Mouse (Mus musculus): ENCODE results near the gene Rapgef4. TPM values are rescaled to one million over a fixed set of nuclear protein-coding genes. Genes with fewer than 3 reads are reported as not detected.

The Rapgef4 gene
- polyA plus RNA-seq, 1 experiment, result 9.2 TPM

- no peaks in the 10 kb centered on the region for H3K36me3 ChIP-seq (ENCODE audit: control insufficient read depth, insufficient read depth, low read length)
- DNase-seq, result no peak
- no peak overlapping the region for H3K4me3 ChIP-seq (ENCODE audit: control insufficient read depth, insufficient read depth, low read length)
- 85% methylated on average over 7 of the region's 7 CpGs for WGBS
- TF ChIP-seq CTCF (IDR thresholded peaks at IDR 0.05; ENCODE audit: borderline replicate concordance, control insufficient read depth, extremely low read depth, insufficient read depth, low read length, poor library complexity) (no peak), POLR2A (IDR thresholded peaks at IDR 0.05; ENCODE audit: control insufficient read depth, extremely low read depth, insufficient read depth, low read length, poor library complexity) (no peak)
- H3K27ac ChIP-seq (ENCODE audit: control insufficient read depth, insufficient read depth, low read length), result no peak overlapping the region
- H3K4me1 ChIP-seq (replicated peaks; ENCODE audit: control insufficient read depth, insufficient read depth, low read length), result peaks cover 13% of the 10 kb centered on the region
- H3K27me3 ChIP-seq (ENCODE audit: control insufficient read depth, insufficient read depth, low read length), result peaks cover 5% of the 10 kb centered on the region; the same call in 1 of the 2 replicates
Measured at GRCm38 (mm10) chr2:72284689-72285088, 303.6 kb downstream of the Rapgef4 start.

- no peak within 1 kb of the TSS for H3K27ac ChIP-seq (ENCODE audit: control insufficient read depth, insufficient read depth, low read length)
- peaks cover 13% of the 10 kb centered on the region for H3K4me1 ChIP-seq (replicated peaks; ENCODE audit: control insufficient read depth, insufficient read depth, low read length)
- H3K36me3 ChIP-seq (ENCODE audit: control insufficient read depth, insufficient read depth, low read length), result no peaks in the 10 kb centered on the region
- peak within 1 kb of the TSS; percentile 58 for H3K4me3 ChIP-seq (ENCODE audit: control insufficient read depth, insufficient read depth, low read length)
- peak; percentile 57 for DNase-seq
- TF ChIP-seq POLR2A (IDR thresholded peaks at IDR 0.05; ENCODE audit: control insufficient read depth, extremely low read depth, insufficient read depth, low read length, poor library complexity) (no peak), CTCF (IDR thresholded peaks at IDR 0.05; ENCODE audit: borderline replicate concordance, control insufficient read depth, extremely low read depth, insufficient read depth, low read length, poor library complexity) (peak; percentile 36; the same call in 1 of the 2 replicates)
- peaks cover 5% of the 10 kb centered on the region; the same call in 1 of the 2 replicates for H3K27me3 ChIP-seq (ENCODE audit: control insufficient read depth, insufficient read depth, low read length)
- WGBS, result 5% methylated on average over 50 of the region's 50 CpGs
Measured at GRCm38 (mm10) chr2:72285256-72285887, 304.3 kb downstream of the Rapgef4 start, which contains the start of gene Map3k20. TSS of gene Map3k20 (plus strand) at chr2:72285637.

GRCm38 (mm10) chr2:72285888-72286661 is 305.0 kb downstream of the Rapgef4 start:
- DNase-seq, result no peak
- WGBS, result 2% methylated on average over 60 of the region's 60 CpGs
- Histone ChIP-seq H3K27ac (ENCODE audit: control insufficient read depth, insufficient read depth, low read length) (no peak overlapping the region), H3K36me3 (ENCODE audit: control insufficient read depth, insufficient read depth, low read length) (no peaks in the 10 kb centered on the region), H3K4me3 (ENCODE audit: control insufficient read depth, insufficient read depth, low read length) (peak overlapping the region; percentile 58), H3K4me1 (replicated peaks; ENCODE audit: control insufficient read depth, insufficient read depth, low read length) (peaks cover 13% of the 10 kb centered on the region), H3K27me3 (ENCODE audit: control insufficient read depth, insufficient read depth, low read length) (peaks cover 5% of the 10 kb centered on the region; the same call in 1 of the 2 replicates)
- TF ChIP-seq POLR2A (IDR thresholded peaks at IDR 0.05; ENCODE audit: control insufficient read depth, extremely low read depth, insufficient read depth, low read length, poor library complexity) (no peak), CTCF (IDR thresholded peaks at IDR 0.05; ENCODE audit: borderline replicate concordance, control insufficient read depth, extremely low read depth, insufficient read depth, low read length, poor library complexity) (no peak)

- no peak for DNase-seq
- Histone ChIP-seq H3K27me3 (ENCODE audit: control insufficient read depth, insufficient read depth, low read length) (peaks cover 5% of the 10 kb centered on the region; the same call in 1 of the 2 replicates), H3K4me1 (replicated peaks; ENCODE audit: control insufficient read depth, insufficient read depth, low read length) (0 out of 2 replicates have a peak, but pooled peaks cover 6% of the 10 kb centered on the region), H3K4me3 (ENCODE audit: control insufficient read depth, insufficient read depth, low read length) (no peak overlapping the region), H3K36me3 (ENCODE audit: control insufficient read depth, insufficient read depth, low read length) (no peaks in the 10 kb centered on the region), H3K27ac (ENCODE audit: control insufficient read depth, insufficient read depth, low read length) (no peak overlapping the region)
- 81% methylated on average over 4 of the region's 4 CpGs for WGBS
- no peak for TF ChIP-seq POLR2A (IDR thresholded peaks at IDR 0.05; ENCODE audit: control insufficient read depth, extremely low read depth, insufficient read depth, low read length, poor library complexity)
Measured at GRCm38 (mm10) chr2:72287142-72287541, 306.1 kb downstream of the Rapgef4 start.

GRCm38 (mm10) chr2:72288932-72289534 is 308.0 kb downstream of the Rapgef4 start:
- peaks cover 5% of the 10 kb centered on the region; the same call in 1 of the 2 replicates for H3K27me3 ChIP-seq (ENCODE audit: control insufficient read depth, insufficient read depth, low read length)
- peaks cover 9% of the 10 kb centered on the region for H3K4me1 ChIP-seq (replicated peaks; ENCODE audit: control insufficient read depth, insufficient read depth, low read length)
- no peak for DNase-seq
- H3K4me3 ChIP-seq (ENCODE audit: control insufficient read depth, insufficient read depth, low read length), result no peak overlapping the region
- TF ChIP-seq POLR2A (IDR thresholded peaks at IDR 0.05; ENCODE audit: control insufficient read depth, extremely low read depth, insufficient read depth, low read length, poor library complexity) (no peak), CTCF (IDR thresholded peaks at IDR 0.05; ENCODE audit: borderline replicate concordance, control insufficient read depth, extremely low read depth, insufficient read depth, low read length, poor library complexity) (no peak)
- WGBS, result 90% methylated on average over 11 of the region's 11 CpGs
- no peak overlapping the region for H3K27ac ChIP-seq (ENCODE audit: control insufficient read depth, insufficient read depth, low read length)
- no peaks in the 10 kb centered on the region for H3K36me3 ChIP-seq (ENCODE audit: control insufficient read depth, insufficient read depth, low read length)

- Histone ChIP-seq H3K36me3 (ENCODE audit: control insufficient read depth, insufficient read depth, low read length) (no peaks in the 10 kb centered on the region), H3K27me3 (ENCODE audit: control insufficient read depth, insufficient read depth, low read length) (peaks cover under 1% of the 10 kb centered on the region; the same call in 1 of the 2 replicates), H3K4me3 (ENCODE audit: control insufficient read depth, insufficient read depth, low read length) (no peak overlapping the region), H3K27ac (ENCODE audit: control insufficient read depth, insufficient read depth, low read length) (no peak overlapping the region), H3K4me1 (replicated peaks; ENCODE audit: control insufficient read depth, insufficient read depth, low read length) (peaks cover 4% of the 10 kb centered on the region)
- WGBS, result 85% methylated on average over 1 of the region's 1 CpGs
- no peak for DNase-seq
- no peak for TF ChIP-seq CTCF (IDR thresholded peaks at IDR 0.05; ENCODE audit: borderline replicate concordance, control insufficient read depth, extremely low read depth, insufficient read depth, low read length, poor library complexity)
Measured at GRCm38 (mm10) chr2:72291103-72291502, 310.1 kb downstream of the Rapgef4 start.

Measured in thymus, adult 2 months (tissue).